Mouse (Mus musculus): ENCODE results near the gene Bola2.

- peak; percentile 98 for TF ChIP-seq CTCF (IDR thresholded peaks at IDR 0.05)
- TF ChIP-seq POLR2A (IDR thresholded peaks at IDR 0.05; ENCODE audit: insufficient read depth, low read depth, low read length): no peak
- TF ChIP-seq EP300 (IDR thresholded peaks at IDR 0.05; ENCODE audit: insufficient read depth, low read depth, low read length): 0 out of 2 replicates have a peak, but pooled peaks have one; percentile 40
Observed at GRCm38 (mm10) chr7:126701070-126701469, 5.9 kb downstream of the Bola2 start.
